Mouse (Mus musculus) liver, postnatal 0 days (tissue): ENCODE data around the gene Zfp382.

Experiments
- CTCF ChIP-seq: sonication (generic); IDR thresholded peaks from 2 replicates; pipeline ENCODE4 v1.5.1; 2016; ENCODE audit warnings: antibody characterized with exemption, low read depth
- EP300 ChIP-seq: IDR thresholded peaks from 2 replicates; pipeline ENCODE4 v1.6.1; 2016; ENCODE audit warnings: antibody characterized with exemption, low read depth, mild to moderate bottlenecking

DNA sequence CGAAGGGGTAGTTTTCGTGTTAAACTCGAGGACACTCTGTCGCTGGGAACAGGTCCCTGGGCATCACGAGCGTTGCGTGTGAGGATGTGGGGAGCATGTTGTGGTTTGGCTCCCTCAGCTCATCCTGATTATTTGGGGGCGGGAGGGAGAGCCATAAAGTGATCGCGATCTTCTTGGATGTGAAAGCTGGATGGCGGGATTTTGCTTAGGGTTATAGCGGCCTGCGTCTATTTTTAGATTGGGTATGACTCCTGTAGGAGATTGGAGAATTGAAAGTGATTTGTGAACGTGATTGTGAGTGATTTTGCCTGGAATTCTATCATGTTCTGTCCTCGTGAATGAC lies 417 bp downstream of the Zfp382 start:
- TF ChIP-seq EP300: no peak
- no peak for TF ChIP-seq CTCF
